Mouse (Mus musculus) lung, adult 2 months (tissue): ENCODE data around the gene Ago1. TPM values are rescaled to one million over a fixed set of nuclear protein-coding genes. Genes with fewer than 3 reads are reported as not detected.
A peak's percentile ranks its signal among the peaks of the same experiment; 100 is the strongest.

Experiments used
- DNase-seq: peaks from one replicate; pipeline ENCODE4 v3.0.0; 2022
- H3K4me1 ChIP-seq: fragments of 200-500 bp; 2 replicates; pipeline ENCODE4 v1.6.1; 2011; ENCODE audit warnings: low read length; ENCODE audit not compliant: control insufficient read depth, insufficient read depth
- H3K4me3 ChIP-seq: fragments of 200-500 bp; replicated peaks from 2 replicates; pipeline ENCODE3; 2011; ENCODE audit warnings: low read depth, mild to moderate bottlenecking, control low read depth, low read length; ENCODE audit errors: extremely low read depth
- CTCF ChIP-seq: fragments of 200-500 bp; IDR thresholded peaks from 2 replicates; pipeline ENCODE4 v1.5.1; 2011; ENCODE audit warnings: mild to moderate bottlenecking, low read length, control low read depth; ENCODE audit not compliant: insufficient read depth
- POLR2A ChIP-seq: fragments of 200-500 bp; IDR thresholded peaks from 2 replicates; pipeline ENCODE4 v1.6.1; 2011; ENCODE audit warnings: low read depth, mild to moderate bottlenecking, control low read depth, low read length, borderline replicate concordance; ENCODE audit errors: extremely low read depth
- WGBS: fragments of 180-500 bp; shearing (Covaris S2); methylation state at CpG from one replicate; pipeline ENCODE4 v1.1.7; 2018; 5-methylcytosine and 5-hydroxymethylcytosine counted together
- polyA plus RNA-seq: library from polyadenylated mRNA; depleted of rRNA; stranded (reverse); fragments of >200 nt; gene quantifications from 2 replicates; pipeline ENCODE4 v1.2.3, GENCODE M21; 2012; rRNA removed

Ago1 gene
- polyA plus RNA-seq, result 28.5 and 35.0 TPM in 2 replicates

DNA sequence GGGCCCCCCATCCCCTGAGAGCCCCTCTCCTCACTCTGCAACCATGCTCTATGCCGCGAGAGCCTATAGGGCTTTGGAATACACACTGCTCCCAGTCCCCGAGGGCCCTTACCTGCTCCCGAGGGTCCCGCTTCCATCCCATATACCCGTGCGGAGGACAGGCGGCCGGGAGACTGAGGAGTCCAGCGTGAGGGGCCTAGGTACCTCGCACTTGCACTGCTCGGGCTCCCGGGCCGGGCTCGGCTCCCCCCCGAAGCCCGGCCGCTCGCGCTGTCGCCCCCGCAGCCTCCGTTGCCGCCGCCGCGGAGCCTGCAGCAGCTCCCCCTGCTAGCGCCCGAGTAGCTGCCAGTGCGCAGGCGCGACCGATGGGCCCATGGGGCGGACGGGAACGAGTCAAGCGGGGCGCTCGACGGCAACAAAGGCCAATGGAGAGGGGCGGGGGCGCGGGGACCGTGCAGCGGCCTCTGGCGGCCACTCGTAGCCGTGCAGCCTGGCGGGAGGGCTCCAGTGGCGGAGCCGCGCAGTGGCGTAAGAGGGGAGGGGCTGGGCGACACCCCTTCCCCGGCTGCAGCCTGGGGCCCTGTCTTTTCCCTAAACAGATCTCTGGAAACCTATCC lies at the start of gene Ago1:
Gene Ago1 (minus strand): TSS at position 299 of the 617 bp plus-strand sequence.
- TF ChIP-seq POLR2A, result peak; percentile 29; the same call in 1 of the 2 replicates
- TF ChIP-seq CTCF, result peak; percentile 56
- DNase-seq, result peak; percentile 94
- H3K4me3 ChIP-seq, result peak within 1 kb of the TSS; percentile 80
- H3K4me1 ChIP-seq, result peaks cover 9% of the 10 kb centered on the region
- under 1% methylated on average over 49 of the region's 55 CpGs for WGBS

GRCm38 (mm10) chr4:126512308-126513066 lies 44.1 kb upstream of the Ago1 start:
- WGBS, result 67% methylated on average over 6 of the region's 6 CpGs
- Histone ChIP-seq H3K4me1 (0 out of 2 replicates have a peak, but pooled peaks cover 5% of the 10 kb centered on the region), H3K4me3 (no peak overlapping the region)
- TF ChIP-seq POLR2A, result no peak
- DNase-seq, result no peak

DNA sequence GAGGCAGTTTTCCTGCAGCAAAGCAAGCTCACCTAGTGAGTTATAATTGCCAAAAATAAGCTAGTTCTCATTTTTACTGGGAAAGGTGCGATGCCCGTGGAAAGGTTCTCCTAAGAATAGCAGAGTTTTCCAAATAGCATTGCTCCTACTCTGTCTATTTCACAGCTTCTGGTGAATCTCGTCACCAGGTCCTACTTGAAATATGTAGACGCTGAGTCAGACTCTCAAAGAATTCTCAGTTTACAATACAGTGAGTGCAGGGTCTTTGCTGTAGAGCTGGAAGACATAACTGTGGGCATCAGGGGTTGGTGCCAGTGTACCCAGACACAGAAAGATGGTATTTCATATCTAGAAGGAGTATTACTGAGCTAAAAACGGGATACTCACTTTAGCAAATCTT lies 42.6 kb upstream of the Ago1 start:
- no peak for DNase-seq
- WGBS, result 72% methylated on average over 5 of the region's 5 CpGs
- Histone ChIP-seq H3K4me1 (0 out of 2 replicates have a peak, but pooled peaks cover 5% of the 10 kb centered on the region), H3K4me3 (no peak overlapping the region)
- TF ChIP-seq CTCF (no peak), POLR2A (no peak)

DNA sequence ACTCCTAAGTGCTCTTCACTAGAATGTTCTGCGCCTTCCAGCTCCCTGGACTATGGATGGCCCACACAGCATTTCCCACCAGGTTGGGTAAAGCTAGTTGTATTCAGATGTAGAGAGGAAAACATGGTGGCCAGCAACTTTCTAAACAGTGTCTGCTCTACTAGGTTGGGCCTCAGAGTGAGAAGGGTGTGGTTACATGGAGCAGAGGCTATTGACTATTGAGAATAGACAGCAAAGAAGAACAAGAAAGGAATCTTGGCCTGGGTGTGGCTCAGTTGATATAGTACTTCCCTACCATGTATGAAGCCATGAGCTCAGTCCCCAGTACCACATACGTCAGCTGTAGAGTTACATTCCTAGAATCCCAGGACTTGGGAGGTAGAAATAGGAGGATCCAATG lies 40.7 kb upstream of the Ago1 start:
- H3K4me1 ChIP-seq, result 0 out of 2 replicates have a peak, but pooled peaks cover 5% of the 10 kb centered on the region
- TF ChIP-seq CTCF (no peak), POLR2A (no peak)
- H3K4me3 ChIP-seq, result no peak overlapping the region
- WGBS, result 88% methylated on average over 2 of the region's 2 CpGs
- DNase-seq, result no peak

GRCm38 (mm10) chr4:126508110-126508899 lies 39.9 kb upstream of the Ago1 start:
- WGBS, result 75% methylated on average over 14 of the region's 14 CpGs
- no peak overlapping the region for H3K4me3 ChIP-seq
- TF ChIP-seq POLR2A (no peak), CTCF (no peak)
- no peak for DNase-seq
- H3K4me1 ChIP-seq, result 0 out of 2 replicates have a peak, but pooled peaks cover 5% of the 10 kb centered on the region

DNA sequence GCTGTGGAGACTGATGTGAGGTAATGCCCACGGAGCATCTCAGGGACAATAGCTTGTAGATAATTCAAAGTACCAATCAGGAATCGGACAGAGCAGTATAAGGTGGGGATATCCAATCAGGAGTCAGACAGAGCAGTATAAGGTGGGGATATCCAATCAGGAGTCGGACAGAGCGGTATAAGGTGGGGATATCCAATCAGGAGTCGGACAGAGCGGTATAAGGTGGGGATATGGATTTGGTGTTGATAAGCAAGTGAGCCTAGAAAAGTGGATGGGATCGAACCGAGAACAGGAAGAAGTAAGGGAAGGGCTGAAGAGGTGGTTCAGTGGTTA lies 34.6 kb upstream of the Ago1 start:
- WGBS, result 63% methylated on average over 8 of the region's 8 CpGs
- Histone ChIP-seq H3K4me1 (peaks cover 7% of the 10 kb centered on the region; the same call in 1 of the 2 replicates), H3K4me3 (no peak overlapping the region)
- TF ChIP-seq POLR2A (no peak), CTCF (no peak)
- DNase-seq, result no peak

- Histone ChIP-seq H3K4me3 (no peak overlapping the region), H3K4me1 (peaks cover 7% of the 10 kb centered on the region; the same call in 1 of the 2 replicates)
- DNase-seq, result no peak
- 50% methylated on average over 6 of the region's 6 CpGs for WGBS
- no peak for TF ChIP-seq CTCF
- TF ChIP-seq POLR2A, result no peak
Observed at GRCm38 (mm10) chr4:126502141-126502976, 34.0 kb upstream of the Ago1 start.

DNA sequence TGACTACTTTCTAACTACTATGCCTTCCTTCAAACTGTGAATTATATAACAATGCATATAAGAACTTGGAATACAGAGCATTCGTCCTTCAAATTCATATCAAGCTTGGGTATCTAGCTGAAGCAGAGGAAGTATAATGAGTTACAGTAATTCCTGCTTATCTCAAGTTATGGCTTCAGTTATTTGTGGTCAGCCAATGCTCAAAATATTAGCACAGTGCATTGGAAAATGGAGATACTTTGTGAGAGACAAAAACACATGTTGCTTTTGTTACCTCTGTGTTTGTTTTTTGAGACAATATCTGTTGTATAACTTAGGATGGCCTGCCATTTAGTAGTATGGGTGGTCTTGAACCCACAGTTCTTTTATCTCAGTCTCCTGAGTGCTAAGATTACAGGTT lies 30.2 kb upstream of the Ago1 start:
- DNase-seq, result no peak
- 81% methylated on average over 1 of the region's 1 CpGs for WGBS
- TF ChIP-seq CTCF (no peak), POLR2A (no peak)
- Histone ChIP-seq H3K4me1 (peaks cover 13% of the 10 kb centered on the region; the same call in 1 of the 2 replicates), H3K4me3 (no peak overlapping the region)
